Mouse (Mus musculus): ENCODE data around the gene Det1. TPM values are rescaled to one million over a fixed set of nuclear protein-coding genes. Genes with fewer than 3 reads are reported as not detected.

Det1 gene
- polyA plus RNA-seq, 1 experiment from 2014 or later, result 12.9 TPM

GRCm38 (mm10) chr7:78797843-78798455 lies 49.1 kb downstream of the Det1 start:
- no peaks in the 10 kb centered on the region for H3K36me3 ChIP-seq (ENCODE audit: control insufficient read depth, insufficient read depth, low read length)
- ATAC-seq (ENCODE audit: low read depth), result peak; percentile 59; the same call in 1 of the 2 replicates
- H3K27ac ChIP-seq (ENCODE audit: low read depth, low read length), result no peak overlapping the region

GRCm38 (mm10) chr7:78796624-78797023 lies 50.4 kb downstream of the Det1 start:
- no peaks in the 10 kb centered on the region for H3K9me3 ChIP-seq (ENCODE audit: control insufficient read depth, low read length)
- no peak overlapping the region for H3K27ac ChIP-seq (ENCODE audit: low read depth, low read length)
- no peaks in the 10 kb centered on the region for H3K36me3 ChIP-seq (ENCODE audit: control insufficient read depth, insufficient read depth, low read length)
- H3K9ac ChIP-seq (replicated peaks; ENCODE audit: low read depth, low read length), result no peak overlapping the region
- no peaks in the 10 kb centered on the region for H3K4me1 ChIP-seq (ENCODE audit: control insufficient read depth, insufficient read depth, low read length)
- no peak overlapping the region for H3K4me2 ChIP-seq (ENCODE audit: low read depth, low read length)
- no peak for ATAC-seq (ENCODE audit: low read depth)
- no peak overlapping the region for H3K4me3 ChIP-seq (ENCODE audit: low read depth, low read length)
- H3K27me3 ChIP-seq (ENCODE audit: control insufficient read depth, insufficient read depth, low read length), result no peaks in the 10 kb centered on the region
- WGBS, result 71% methylated on average over 3 of the region's 3 CpGs

More at GRCm38 (mm10) chr7:78797843-78798455, 49.1 kb downstream of the Det1 start:
- H3K4me2 ChIP-seq (ENCODE audit: low read depth, low read length), result no peak overlapping the region
- no peaks in the 10 kb centered on the region for H3K9me3 ChIP-seq (ENCODE audit: control insufficient read depth, low read length)
- WGBS, result 37% methylated on average over 8 of the region's 9 CpGs
- no peaks in the 10 kb centered on the region for H3K4me1 ChIP-seq (ENCODE audit: control insufficient read depth, insufficient read depth, low read length)
- no peaks in the 10 kb centered on the region for H3K27me3 ChIP-seq (ENCODE audit: control insufficient read depth, insufficient read depth, low read length)
- H3K4me3 ChIP-seq (ENCODE audit: low read depth, low read length), result no peak overlapping the region
- no peak overlapping the region for H3K9ac ChIP-seq (replicated peaks; ENCODE audit: low read depth, low read length)

GRCm38 (mm10) chr7:78794571-78795092 lies 52.4 kb downstream of the Det1 start:
- no peak for ATAC-seq (ENCODE audit: low read depth)
- no peak overlapping the region for H3K4me3 ChIP-seq (ENCODE audit: low read depth, low read length)
- 84% methylated on average over 6 of the region's 6 CpGs for WGBS
- H3K36me3 ChIP-seq (ENCODE audit: control insufficient read depth, insufficient read depth, low read length), result peaks cover 7% of the 10 kb centered on the region; the same call in 1 of the 2 replicates
- H3K9me3 ChIP-seq (ENCODE audit: control insufficient read depth, low read length), result no peaks in the 10 kb centered on the region
- H3K4me2 ChIP-seq (ENCODE audit: low read depth, low read length), result no peak overlapping the region
- H3K27me3 ChIP-seq (ENCODE audit: control insufficient read depth, insufficient read depth, low read length), result no peaks in the 10 kb centered on the region
- H3K4me1 ChIP-seq (ENCODE audit: control insufficient read depth, insufficient read depth, low read length), result no peaks in the 10 kb centered on the region
- H3K27ac ChIP-seq (ENCODE audit: low read depth, low read length), result no peak overlapping the region
- no peak overlapping the region for H3K9ac ChIP-seq (replicated peaks; ENCODE audit: low read depth, low read length)

GRCm38 (mm10) chr7:78793895-78794570 lies 53.0 kb downstream of the Det1 start:
- H3K4me3 ChIP-seq (ENCODE audit: low read depth, low read length), result no peak overlapping the region
- no peak overlapping the region for H3K9ac ChIP-seq (replicated peaks; ENCODE audit: low read depth, low read length)
- no peak for ATAC-seq (ENCODE audit: low read depth)
- 84% methylated on average over 13 of the region's 13 CpGs for WGBS
- H3K9me3 ChIP-seq (ENCODE audit: control insufficient read depth, low read length), result no peaks in the 10 kb centered on the region
- H3K27ac ChIP-seq (ENCODE audit: low read depth, low read length), result no peak overlapping the region
- H3K36me3 ChIP-seq (ENCODE audit: control insufficient read depth, insufficient read depth, low read length), result peaks cover 12% of the 10 kb centered on the region
- no peaks in the 10 kb centered on the region for H3K4me1 ChIP-seq (ENCODE audit: control insufficient read depth, insufficient read depth, low read length)
- no peaks in the 10 kb centered on the region for H3K27me3 ChIP-seq (ENCODE audit: control insufficient read depth, insufficient read depth, low read length)
- H3K4me2 ChIP-seq (ENCODE audit: low read depth, low read length), result no peak overlapping the region

GRCm38 (mm10) chr7:78791359-78792222 lies 55.5 kb downstream of the Det1 start:
- Histone ChIP-seq H3K27me3 (ENCODE audit: control insufficient read depth, insufficient read depth, low read length) (no peaks in the 10 kb centered on the region), H3K4me1 (ENCODE audit: control insufficient read depth, insufficient read depth, low read length) (no peaks in the 10 kb centered on the region), H3K4me2 (ENCODE audit: low read depth, low read length) (no peak overlapping the region), H3K36me3 (ENCODE audit: control insufficient read depth, insufficient read depth, low read length) (peaks cover 16% of the 10 kb centered on the region), H3K9me3 (ENCODE audit: control insufficient read depth, low read length) (no peaks in the 10 kb centered on the region), H3K4me3 (ENCODE audit: low read depth, low read length) (no peak overlapping the region), H3K9ac (replicated peaks; ENCODE audit: low read depth, low read length) (no peak overlapping the region), H3K27ac (ENCODE audit: low read depth, low read length) (no peak overlapping the region)
- 83% methylated on average over 15 of the region's 15 CpGs for WGBS
- ATAC-seq (ENCODE audit: low read depth), result peak; percentile 81; the same call in 1 of the 2 replicates

GRCm38 (mm10) chr7:78787793-78788380 lies 59.2 kb downstream of the Det1 start:
- 91% methylated on average over 12 of the region's 12 CpGs for WGBS
- no peak for ATAC-seq (ENCODE audit: low read depth)
- Histone ChIP-seq H3K36me3 (ENCODE audit: control insufficient read depth, insufficient read depth, low read length) (peaks cover 16% of the 10 kb centered on the region), H3K4me3 (ENCODE audit: low read depth, low read length) (no peak overlapping the region), H3K9me3 (ENCODE audit: control insufficient read depth, low read length) (no peaks in the 10 kb centered on the region), H3K4me2 (ENCODE audit: low read depth, low read length) (no peak overlapping the region), H3K9ac (replicated peaks; ENCODE audit: low read depth, low read length) (no peak overlapping the region), H3K4me1 (ENCODE audit: control insufficient read depth, insufficient read depth, low read length) (peaks cover 3% of the 10 kb centered on the region), H3K27ac (ENCODE audit: low read depth, low read length) (no peak overlapping the region), H3K27me3 (ENCODE audit: control insufficient read depth, insufficient read depth, low read length) (no peaks in the 10 kb centered on the region)

- Histone ChIP-seq H3K4me1 (ENCODE audit: control insufficient read depth, insufficient read depth, low read length) (peaks cover 9% of the 10 kb centered on the region), H3K9me3 (ENCODE audit: control insufficient read depth, low read length) (no peaks in the 10 kb centered on the region), H3K27ac (ENCODE audit: low read depth, low read length) (peak overlapping the region; percentile 44; the same call in 1 of the 2 replicates), H3K36me3 (ENCODE audit: control insufficient read depth, insufficient read depth, low read length) (peaks cover 16% of the 10 kb centered on the region), H3K4me2 (ENCODE audit: low read depth, low read length) (no peak overlapping the region), H3K9ac (replicated peaks; ENCODE audit: low read depth, low read length) (no peak overlapping the region), H3K4me3 (ENCODE audit: low read depth, low read length) (no peak overlapping the region), H3K27me3 (ENCODE audit: control insufficient read depth, insufficient read depth, low read length) (no peaks in the 10 kb centered on the region)
- WGBS, result 52% methylated on average over 5 of the region's 5 CpGs
- ATAC-seq (ENCODE audit: low read depth), result no peak
Measured at GRCm38 (mm10) chr7:78785906-78786305, 61.2 kb downstream of the Det1 start.

- peak; percentile 98 for ATAC-seq (ENCODE audit: low read depth)
- H3K4me1 ChIP-seq (ENCODE audit: control insufficient read depth, insufficient read depth, low read length), result peaks cover 9% of the 10 kb centered on the region
- H3K4me3 ChIP-seq (ENCODE audit: low read depth, low read length), result peak within 1 kb of the TSS; percentile 53
- H3K27ac ChIP-seq (ENCODE audit: low read depth, low read length), result no peak within 1 kb of the TSS
- H3K36me3 ChIP-seq (ENCODE audit: control insufficient read depth, insufficient read depth, low read length), result peaks cover 17% of the 10 kb centered on the region
- peak within 1 kb of the TSS; percentile 58 for H3K9ac ChIP-seq (replicated peaks; ENCODE audit: low read depth, low read length)
- H3K4me2 ChIP-seq (ENCODE audit: low read depth, low read length), result peak within 1 kb of the TSS; percentile 85
- no peaks in the 10 kb centered on the region for H3K9me3 ChIP-seq (ENCODE audit: control insufficient read depth, low read length)
- under 1% methylated on average over 44 of the region's 44 CpGs for WGBS
- H3K27me3 ChIP-seq (ENCODE audit: control insufficient read depth, insufficient read depth, low read length), result no peaks in the 10 kb centered on the region
Measured at GRCm38 (mm10) chr7:78782639-78783581, 64.2 kb downstream of the Det1 start, which contains the start of the genes Mrps11 and Mrpl46. Gene Mrps11 (plus strand): TSS chr7:78783119. Gene Mrpl46 (minus strand): TSS chr7:78783531.
